Mouse (Mus musculus) thymus, adult 2 months (tissue): ENCODE results near the gene Fgfr2.

Experiments
- CTCF ChIP-seq: fragments of 200-500 bp; IDR thresholded peaks from 2 replicates; pipeline ENCODE4 v1.5.1; 2012; ENCODE audit warnings: mild to moderate bottlenecking, control low read depth, low read length, moderate library complexity, borderline replicate concordance; ENCODE audit not compliant: control insufficient read depth, poor library complexity, insufficient read depth; ENCODE audit errors: extremely low read depth
- POLR2A ChIP-seq: fragments of 200-500 bp; IDR thresholded peaks from 2 replicates; pipeline ENCODE4 v1.6.1; 2012; ENCODE audit warnings: mild to moderate bottlenecking, low read length, control low read depth, moderate library complexity; ENCODE audit not compliant: control insufficient read depth, poor library complexity, insufficient read depth; ENCODE audit errors: extremely low read depth

GRCm38 (mm10) chr7:132198806-132199205, 924.3 kb downstream of the Fgfr2 start:
- TF ChIP-seq CTCF (no peak), POLR2A (no peak)
